Mouse (Mus musculus): ENCODE measurements around the gene Gpr180. TPM values are rescaled to one million over a fixed set of nuclear protein-coding genes. Genes with fewer than 3 reads are reported as not detected.

Gpr180 gene
- total and polyA plus RNA-seq, 2 experiments from 2014 or later, result 50.1 to 53.7 TPM

DNA sequence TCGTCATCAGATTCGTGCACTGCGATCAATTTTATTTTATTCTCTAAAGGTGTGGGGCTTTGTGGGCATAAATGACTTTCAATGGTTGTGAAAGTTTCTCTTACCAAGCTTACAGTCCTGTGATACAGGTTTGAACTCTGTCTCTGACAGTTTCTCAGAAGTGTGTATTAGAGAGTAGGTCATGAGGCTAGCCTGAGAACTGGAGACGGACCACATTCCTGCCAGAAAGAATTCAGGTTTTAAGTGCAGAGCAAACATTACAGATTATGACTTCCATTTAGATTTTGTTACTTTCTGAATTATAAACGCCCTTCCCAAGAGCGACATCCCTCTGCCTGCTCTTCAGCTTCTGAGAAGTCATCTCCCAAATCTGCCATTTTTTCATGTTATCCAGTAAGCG is 42.7 kb downstream of the Gpr180 start:
- no peak for TF ChIP-seq CTCF (IDR thresholded peaks at IDR 0.05; ENCODE audit: low read depth)
- no peak for DNase-seq (ENCODE audit: low spot score)
- 31% methylated on average over 7 of the region's 7 CpGs for WGBS
- Histone ChIP-seq H3K4me2 (ENCODE audit: low read depth, low read length) (peak overlapping the region; percentile 67), H3K36me3 (ENCODE audit: insufficient read depth, low read length) (no peaks in the 10 kb centered on the region), H3K27ac (peak overlapping the region; percentile 23; the same call in 1 of the 2 replicates), H3K9me3 (ENCODE audit: low read length) (no peaks in the 10 kb centered on the region), H3K27me3 (ENCODE audit: insufficient read depth, low read length) (no peaks in the 10 kb centered on the region), H3K4me3 (ENCODE audit: low read length) (peak overlapping the region; percentile 43), H3K4me1 (ENCODE audit: insufficient read depth, low read length) (no peaks in the 10 kb centered on the region), H3K9ac (replicated peaks; ENCODE audit: low read length) (peak overlapping the region; percentile 45; the same call in 1 of the 2 replicates)
- ATAC-seq, result peak; percentile 30

DNA sequence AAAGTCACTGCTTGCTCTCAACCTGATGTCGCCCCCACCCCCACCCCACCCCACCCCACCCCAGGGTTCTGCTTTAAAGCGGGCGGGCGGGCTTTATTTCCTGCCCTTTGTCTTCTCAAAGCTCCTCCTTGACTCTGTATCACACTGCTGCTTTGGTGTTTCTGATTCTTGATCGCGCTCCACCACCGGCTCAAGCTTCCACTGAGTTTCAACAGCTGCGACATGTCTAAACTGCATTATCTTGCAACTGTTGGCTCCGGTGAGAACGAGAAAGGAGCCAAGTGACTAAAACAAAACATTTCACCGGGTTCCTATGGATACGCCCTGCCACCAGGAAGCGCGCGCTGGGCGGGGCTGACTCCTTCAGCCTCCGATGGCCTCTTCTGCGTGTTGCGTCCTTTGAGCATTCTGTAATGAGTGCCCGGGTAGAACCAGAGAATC is 43.2 kb downstream of the Gpr180 start:
- under 1% methylated on average over 20 of the region's 20 CpGs for WGBS
- Histone ChIP-seq H3K4me1 (ENCODE audit: insufficient read depth, low read length) (no peaks in the 10 kb centered on the region), H3K27ac (peak overlapping the region; percentile 23), H3K4me3 (ENCODE audit: low read length) (peak overlapping the region; percentile 43), H3K27me3 (ENCODE audit: insufficient read depth, low read length) (no peaks in the 10 kb centered on the region), H3K36me3 (ENCODE audit: insufficient read depth, low read length) (no peaks in the 10 kb centered on the region), H3K9ac (replicated peaks; ENCODE audit: low read length) (peak overlapping the region; percentile 45), H3K9me3 (ENCODE audit: low read length) (no peaks in the 10 kb centered on the region), H3K4me2 (ENCODE audit: low read depth, low read length) (peak overlapping the region; percentile 67)
- no peak for TF ChIP-seq CTCF (IDR thresholded peaks at IDR 0.05; ENCODE audit: low read depth)
- ATAC-seq (peak; percentile 89), DNase-seq (ENCODE audit: low spot score) (peak; percentile 77)

- H3K27ac ChIP-seq, result peak overlapping the region; percentile 23
- no peaks in the 10 kb centered on the region for H3K9me3 ChIP-seq (ENCODE audit: low read length)
- DNase-seq (ENCODE audit: low spot score) (peak; percentile 82), ATAC-seq (peak; percentile 67)
- H3K27me3 ChIP-seq (ENCODE audit: insufficient read depth, low read length), result no peaks in the 10 kb centered on the region
- 3% methylated on average over 10 of the region's 10 CpGs for WGBS
- H3K36me3 ChIP-seq (ENCODE audit: insufficient read depth, low read length), result no peaks in the 10 kb centered on the region
- peak overlapping the region; percentile 45 for H3K9ac ChIP-seq (replicated peaks; ENCODE audit: low read length)
- no peaks in the 10 kb centered on the region for H3K4me1 ChIP-seq (ENCODE audit: insufficient read depth, low read length)
- no peak for TF ChIP-seq CTCF (IDR thresholded peaks at IDR 0.05; ENCODE audit: low read depth)
- peak overlapping the region; percentile 43 for H3K4me3 ChIP-seq (ENCODE audit: low read length)
- H3K4me2 ChIP-seq (ENCODE audit: low read depth, low read length), result peak overlapping the region; percentile 67
Observed at GRCm38 (mm10) chr14:118180711-118181177, 43.8 kb downstream of the Gpr180 start.

GRCm38 (mm10) chr14:118191442-118191841 is 54.5 kb downstream of the Gpr180 start:
- DNase-seq (ENCODE audit: low spot score) (peak; percentile 56), ATAC-seq (0 out of 2 replicates have a peak, but pooled peaks have one; percentile 24)
- H3K4me2 ChIP-seq (ENCODE audit: low read depth, low read length), result no peak overlapping the region
- 68% methylated on average over 9 of the region's 9 CpGs for WGBS
- no peak overlapping the region for H3K4me3 ChIP-seq (ENCODE audit: low read length)
- H3K36me3 ChIP-seq (ENCODE audit: insufficient read depth, low read length), result no peaks in the 10 kb centered on the region
- no peak overlapping the region for H3K9ac ChIP-seq (replicated peaks; ENCODE audit: low read length)
- H3K27ac ChIP-seq, result no peak overlapping the region
- TF ChIP-seq CTCF (IDR thresholded peaks at IDR 0.05; ENCODE audit: low read depth), result no peak
- no peaks in the 10 kb centered on the region for H3K4me1 ChIP-seq (ENCODE audit: insufficient read depth, low read length)
- H3K9me3 ChIP-seq (ENCODE audit: low read length), result no peaks in the 10 kb centered on the region
- no peaks in the 10 kb centered on the region for H3K27me3 ChIP-seq (ENCODE audit: insufficient read depth, low read length)

DNA sequence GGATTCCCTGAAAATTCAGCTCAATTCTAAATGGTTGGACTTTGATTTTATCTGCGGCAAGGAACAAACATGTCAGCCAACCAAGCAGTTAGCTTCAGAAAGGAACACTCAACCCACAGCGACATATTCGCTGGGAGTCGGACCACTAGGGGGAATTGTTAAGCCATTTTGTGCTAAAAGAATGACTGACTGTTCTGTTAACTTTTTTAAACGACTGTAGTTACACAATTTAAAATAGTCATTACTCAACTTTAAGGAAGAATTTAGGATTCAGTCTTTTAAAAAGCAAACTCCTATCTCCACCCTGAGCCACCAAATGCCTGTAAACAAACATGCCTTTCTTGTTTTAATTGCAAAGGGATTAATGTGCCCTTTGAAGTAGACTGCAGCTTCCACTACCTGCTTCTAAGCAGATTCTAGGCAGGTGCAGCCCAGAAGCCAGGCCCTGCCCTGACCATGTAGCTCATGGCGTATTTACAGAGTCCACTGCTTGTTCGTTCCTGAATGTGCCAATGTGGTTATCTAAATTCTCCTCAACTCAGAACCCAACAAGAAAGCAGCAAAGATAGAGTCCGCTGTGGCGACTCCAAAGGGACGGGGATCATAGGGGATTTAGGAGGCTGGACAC is 56.2 kb downstream of the Gpr180 start:
- DNase-seq (ENCODE audit: low spot score), result peak; percentile 17
- WGBS, result 51% methylated on average over 10 of the region's 10 CpGs
- H3K4me2 ChIP-seq (ENCODE audit: low read depth, low read length), result no peak overlapping the region
- peak; percentile 35; the same call in 1 of the 2 replicates for TF ChIP-seq CTCF (IDR thresholded peaks at IDR 0.05; ENCODE audit: low read depth)
- no peaks in the 10 kb centered on the region for H3K9me3 ChIP-seq (ENCODE audit: low read length)
- no peak overlapping the region for H3K4me3 ChIP-seq (ENCODE audit: low read length)
- no peaks in the 10 kb centered on the region for H3K27me3 ChIP-seq (ENCODE audit: insufficient read depth, low read length)
- H3K9ac ChIP-seq (replicated peaks; ENCODE audit: low read length), result no peak overlapping the region
- H3K27ac ChIP-seq, result no peak overlapping the region
- no peak for ATAC-seq
- no peaks in the 10 kb centered on the region for H3K36me3 ChIP-seq (ENCODE audit: insufficient read depth, low read length)
- H3K4me1 ChIP-seq (ENCODE audit: insufficient read depth, low read length), result no peaks in the 10 kb centered on the region

GRCm38 (mm10) chr14:118193663-118194062 is 56.7 kb downstream of the Gpr180 start:
- Histone ChIP-seq H3K27me3 (ENCODE audit: insufficient read depth, low read length) (no peaks in the 10 kb centered on the region), H3K4me3 (ENCODE audit: low read length) (no peak overlapping the region), H3K27ac (no peak overlapping the region), H3K36me3 (ENCODE audit: insufficient read depth, low read length) (no peaks in the 10 kb centered on the region), H3K4me2 (ENCODE audit: low read depth, low read length) (no peak overlapping the region), H3K9me3 (ENCODE audit: low read length) (no peaks in the 10 kb centered on the region), H3K9ac (replicated peaks; ENCODE audit: low read length) (no peak overlapping the region), H3K4me1 (ENCODE audit: insufficient read depth, low read length) (no peaks in the 10 kb centered on the region)
- DNase-seq (ENCODE audit: low spot score) (no peak), ATAC-seq (no peak)
- 50% methylated on average over 10 of the region's 10 CpGs for WGBS
- TF ChIP-seq CTCF (IDR thresholded peaks at IDR 0.05; ENCODE audit: low read depth), result no peak
